Mouse (Mus musculus): ENCODE measurements around the gene Gm4302.
"Not testable (repeated sequence)": the region's sequence is repeated elsewhere in the genome, so short reads cannot be mapped to it uniquely, and the experiment has no call there.

DNA sequence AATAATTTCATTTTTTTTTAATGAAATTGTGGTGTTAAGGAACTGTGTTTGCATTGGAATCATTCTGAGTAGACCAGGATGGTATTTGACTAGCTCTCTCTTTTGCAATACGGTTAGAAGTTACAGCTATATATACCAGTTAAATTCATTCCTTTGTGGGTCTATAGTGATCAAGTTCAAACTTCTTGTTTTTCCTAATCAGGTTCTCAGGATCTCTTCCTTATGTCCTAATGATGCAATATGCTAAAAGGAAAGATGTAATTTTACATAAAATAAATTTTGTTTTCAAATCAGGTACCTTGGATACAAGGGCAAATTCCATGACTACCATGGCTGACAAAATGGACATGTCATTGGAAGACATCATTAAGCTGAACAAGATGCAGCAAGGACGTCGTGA, at the start of gene Gm4302:
- TF ChIP-seq CTCF (IDR thresholded peaks at IDR 0.05; ENCODE audit: low read depth); EP300 (optimal IDR thresholded peaks at IDR 0.05): not testable (repeated sequence)
